Mouse (Mus musculus): ENCODE measurements around the gene Olfr1385.
"Not testable (repeated sequence)": the region's sequence is repeated elsewhere in the genome, so short reads cannot be mapped to it uniquely, and the experiment has no call there.

The Olfr1385 gene

DNA sequence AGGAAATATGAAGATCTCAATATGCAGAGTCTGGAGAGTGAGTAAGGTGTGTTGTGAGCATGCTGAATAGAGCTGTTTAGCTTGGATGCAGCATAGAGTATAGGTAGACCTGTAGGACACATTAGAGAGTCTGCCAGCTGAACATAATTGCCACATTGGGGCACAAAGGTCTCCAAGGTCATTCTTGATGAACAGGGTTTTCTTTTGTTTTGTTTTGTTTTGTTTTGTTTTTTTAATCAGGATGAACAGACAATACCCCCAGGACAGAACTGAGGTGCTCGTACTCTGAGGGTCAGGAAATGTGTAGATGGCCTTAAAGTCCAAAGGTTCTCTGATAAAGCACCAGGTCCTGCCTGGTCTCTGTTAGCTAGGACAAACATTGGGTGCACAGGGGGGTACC lies at the start of gene Olfr1385:
TSS of gene Olfr1385 (plus strand) at position 301 of the 400 bp plus-strand sequence.
- DNase-seq (ENCODE audit: low read depth, low spot score) = not testable (repeated sequence)

- DNase-seq (ENCODE audit: low read depth, low spot score) = no peak
These were observed 33.8 kb upstream of the Olfr1385 start, which contains the start of gene Olfr1387 for GRCm38 (mm10) chr11:49455043-49455442. Gene Olfr1387, plus strand, starts transcription at chr11:49455343.

- DNase-seq (ENCODE audit: low read depth, low spot score) = not testable (repeated sequence)
These were observed 24.1 kb upstream of the Olfr1385 start, which contains the start of gene Olfr1386 for GRCm38 (mm10) chr11:49464746-49465145. Gene Olfr1386, plus strand, starts transcription at chr11:49465046.

- DNase-seq (ENCODE audit: low read depth, low spot score) = no peak
These were observed 2.9 kb upstream of the Olfr1385 start for GRCm38 (mm10) chr11:49485973-49486372.

DNA sequence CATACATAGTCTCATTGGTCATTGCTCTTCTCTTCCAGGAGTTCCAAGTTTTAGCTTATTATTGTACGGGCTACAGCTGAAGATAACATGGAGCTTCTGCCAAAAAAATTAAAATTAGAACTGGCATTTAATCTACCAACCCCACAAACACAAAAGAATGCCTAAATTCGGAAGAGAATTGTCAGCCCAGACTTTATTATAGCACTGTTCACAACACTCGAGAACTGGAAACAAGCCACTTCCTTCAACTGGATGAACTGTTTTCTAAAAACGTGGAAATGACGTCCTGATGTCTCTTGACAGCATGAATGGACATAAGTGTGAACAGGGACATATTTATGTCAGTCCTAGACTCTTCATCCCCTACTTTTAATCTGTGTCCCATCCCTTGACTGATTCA lies 29.2 kb downstream of the Olfr1385 start:
- DNase-seq (ENCODE audit: low read depth, low spot score) = no peak

DNA sequence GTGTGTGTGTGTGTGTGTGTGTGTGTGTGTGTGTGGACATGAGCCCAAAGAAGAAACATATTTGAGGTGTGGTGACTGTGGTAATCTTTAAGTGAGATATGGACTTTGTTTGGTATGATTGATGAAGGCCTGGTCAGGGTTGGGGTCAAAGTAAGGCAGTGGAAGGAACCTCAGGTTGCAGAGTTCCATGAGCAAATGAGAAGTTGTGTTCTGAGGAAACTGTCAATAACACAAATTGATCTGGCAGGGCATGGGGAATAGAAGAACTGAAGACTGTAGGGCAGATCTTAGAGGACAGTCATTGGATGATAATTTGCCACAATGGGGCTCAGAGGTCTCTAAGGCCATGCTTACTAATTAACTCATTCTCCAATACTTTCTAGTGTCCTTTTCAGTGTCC lies 30.5 kb downstream of the Olfr1385 start, which contains the start of gene Olfr1383:
TSS of gene Olfr1383 (plus strand) at position 301 of the 400 bp plus-strand sequence.
- no peak for DNase-seq (ENCODE audit: low read depth, low spot score)

DNA sequence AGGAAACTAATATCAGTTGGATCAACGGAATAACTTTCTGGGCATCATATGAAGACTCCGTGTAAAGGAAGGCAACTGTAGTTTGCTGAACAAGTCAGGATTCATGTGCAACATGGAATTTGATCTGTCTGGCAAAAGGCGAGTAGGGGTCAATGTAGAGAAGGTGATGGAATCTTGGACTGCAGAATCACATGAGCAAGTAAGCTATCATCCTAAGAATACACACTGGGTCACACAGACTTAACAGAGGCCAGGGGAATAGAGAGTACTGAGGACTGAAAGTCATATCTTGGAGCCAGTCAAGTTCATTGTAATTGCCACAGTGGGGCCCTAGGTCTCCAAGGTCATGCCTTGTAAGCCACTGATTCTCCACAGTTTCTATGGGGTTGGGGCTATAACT lies 39.1 kb downstream of the Olfr1385 start, which contains the start of gene Olfr1382:
TSS of gene Olfr1382 (plus strand) at position 301 of the 400 bp plus-strand sequence.
- DNase-seq (ENCODE audit: low read depth, low spot score) = no peak

DNA sequence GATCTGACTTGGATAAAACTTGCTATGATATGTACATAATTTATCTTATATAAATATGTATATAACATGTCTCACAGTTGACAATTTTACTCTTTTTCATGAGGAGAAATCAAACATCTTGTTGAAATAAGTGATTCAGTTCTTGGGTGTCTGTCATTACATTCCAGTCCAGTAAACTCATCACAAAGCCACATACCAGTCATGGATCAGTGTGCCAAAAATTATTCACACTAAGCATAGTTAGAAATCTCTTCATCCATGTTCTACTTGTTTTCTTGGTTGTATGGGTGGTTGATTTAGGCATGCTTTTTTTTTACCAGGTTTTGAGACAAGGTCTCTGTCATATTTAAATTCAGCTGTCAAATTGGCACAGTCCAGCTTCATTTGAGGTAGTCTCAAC lies 43.9 kb downstream of the Olfr1385 start:
- no peak for DNase-seq (ENCODE audit: low read depth, low spot score)

DNA sequence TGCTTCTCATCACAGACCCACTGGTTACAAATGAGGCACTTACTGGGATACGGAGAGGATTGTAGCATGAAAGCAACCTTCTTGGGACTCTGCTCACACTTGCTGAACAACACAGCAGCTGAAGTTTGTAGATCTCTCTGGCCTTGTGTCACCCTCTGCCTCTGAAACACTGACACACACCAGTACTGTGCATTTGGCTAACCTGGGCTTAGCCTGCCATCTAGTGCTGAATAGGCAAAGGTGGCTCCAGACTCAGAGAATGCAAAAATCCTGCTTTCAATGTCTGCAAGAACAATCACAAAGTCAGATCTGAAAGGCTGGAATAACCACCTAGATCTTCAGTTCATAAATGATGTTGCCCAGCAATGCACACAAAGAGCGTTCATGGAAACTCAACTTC lies 47.8 kb downstream of the Olfr1385 start:
- DNase-seq (ENCODE audit: low read depth, low spot score) = peak; percentile 38

DNA sequence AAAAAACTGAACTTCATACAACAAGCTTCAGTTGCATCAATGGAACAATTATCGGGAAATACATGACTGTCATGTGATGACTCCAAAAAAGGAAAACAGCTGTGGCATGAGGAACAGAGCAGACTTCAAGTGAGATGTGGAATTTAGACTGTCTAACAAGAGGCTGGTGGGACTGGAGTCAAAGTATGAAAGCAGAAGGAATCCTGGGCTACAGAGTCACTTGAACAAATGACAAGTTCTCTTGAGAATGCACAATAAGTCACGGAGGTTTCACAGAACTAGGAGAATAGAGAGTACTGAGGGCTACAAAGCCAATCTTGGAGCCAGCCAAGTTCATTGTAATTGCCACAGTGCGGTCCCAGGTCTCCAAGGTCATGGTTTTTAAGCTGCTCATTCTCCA lies 54.3 kb downstream of the Olfr1385 start, which contains the start of gene Olfr1381:
TSS of gene Olfr1381 (plus strand) at position 301 of the 400 bp plus-strand sequence.
- not testable (repeated sequence) for DNase-seq (ENCODE audit: low read depth, low spot score)
